Mouse (Mus musculus) bone marrow, adult 2 months (tissue): ENCODE measurements at regions not wholly inside any gene's neighbourhood (a gene's known extent, or its start where the extent isn't known, plus 50 kb on each side); places are given as distances from the start of the nearest gene placed in this dataset.

Experiments
- CTCF ChIP-seq: fragments of 200-500 bp; IDR thresholded peaks from 2 replicates; pipeline ENCODE4 v1.5.1; 2011; ENCODE audit warnings: low read length, control low read depth; ENCODE audit not compliant: control insufficient read depth, insufficient read depth
- POLR2A ChIP-seq: fragments of 200-500 bp; IDR thresholded peaks from 2 replicates; pipeline ENCODE4 v1.6.1; 2011; ENCODE audit warnings: low read depth, mild to moderate bottlenecking, control low read depth, low read length, borderline replicate concordance; ENCODE audit not compliant: control insufficient read depth

GRCm38 (mm10) chr11:52602061-52602561 is 162.3 kb upstream of the Fstl4 start:
- TF ChIP-seq CTCF (no peak), POLR2A (no peak)
